Comparison of ENCODE assay signal across 8 mouse cellular contexts in the genomic region with DNA sequence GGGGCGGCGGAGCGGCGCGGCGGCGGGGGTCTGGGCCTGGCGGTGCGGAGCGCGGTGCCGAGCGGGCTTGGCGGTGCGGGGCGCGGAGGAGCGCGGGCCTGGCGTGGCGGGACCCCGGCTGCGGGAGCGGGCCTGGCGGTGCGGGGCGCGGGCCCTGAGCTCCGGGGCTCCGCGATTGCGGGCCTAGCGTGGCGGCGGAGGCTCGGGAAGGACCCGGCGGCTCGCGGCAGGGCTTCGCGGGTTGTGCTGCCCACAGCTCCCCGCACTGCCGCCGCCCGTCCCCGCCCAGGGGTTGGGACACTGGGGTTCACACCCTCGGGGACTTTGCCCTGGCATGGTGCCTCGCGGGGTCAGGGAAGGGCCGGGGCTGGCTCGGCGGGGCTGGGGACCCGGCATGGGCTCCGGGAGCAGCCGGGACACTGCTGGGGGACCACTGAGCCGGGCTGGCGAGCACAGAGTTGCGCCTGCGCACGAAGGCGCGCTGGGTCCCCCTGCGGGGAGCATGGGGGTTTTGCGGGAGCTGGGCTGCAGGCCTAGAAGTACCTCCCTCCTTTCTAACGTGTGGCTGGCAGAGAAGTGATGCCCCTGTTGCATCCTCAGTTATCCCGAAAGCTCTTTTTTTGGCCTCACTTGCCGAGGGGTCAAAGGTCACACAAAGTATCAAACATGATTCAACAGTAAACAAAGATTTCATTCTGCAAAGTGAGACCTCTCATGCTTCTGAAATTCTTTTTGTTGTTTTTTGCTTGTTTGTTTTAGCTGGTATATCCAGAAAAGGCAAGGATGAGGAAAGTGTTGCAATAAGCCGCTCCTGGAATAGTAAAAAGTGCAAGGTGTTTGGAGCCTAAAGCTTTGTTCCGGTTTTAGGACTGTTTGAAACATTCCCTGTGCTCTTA. TPM values are rescaled to one million over a fixed set of nuclear protein-coding genes. Genes with fewer than 3 reads are reported as not detected.
DNase-seq lines count a peak whose midpoint lies in the region; ATAC-seq and TF ChIP-seq lines count a peak whose summit lies in the region.

A gene (minus strand): TSS at position 240 of the 896 bp plus-strand sequence.

- peak; percentile 42; the same call in 1 of the 2 replicates for TF ChIP-seq POLR2A in bone marrow, adult 2 months (IDR thresholded peaks at IDR 0.05; ENCODE audit: borderline replicate concordance, control insufficient read depth, low read depth, low read length)
- TF ChIP-seq POLR2A in liver, adult 2 months (IDR thresholded peaks at IDR 0.05; ENCODE audit: extremely low read depth, insufficient read depth, low read length), result peak; percentile 62

- TF ChIP-seq CTCF in C2C12 (IDR thresholded peaks at IDR 0.05; ENCODE audit: control insufficient read depth, insufficient read depth, insufficient read length), result no peak
- no peak for TF ChIP-seq CTCF in bone marrow, adult 2 months (IDR thresholded peaks at IDR 0.05; ENCODE audit: control insufficient read depth, insufficient read depth, low read length)
- TF ChIP-seq CTCF in liver, adult 2 months (IDR thresholded peaks at IDR 0.05; ENCODE audit: low read depth, low read length), result no peak

- peaks cover 5% of the 10 kb centered on the region for H3K79me3 ChIP-seq in C2C12 (ENCODE audit: low read depth)

- H3K4me3 ChIP-seq in C2C12 (ENCODE audit: insufficient read depth, poor library complexity, severe bottlenecking), result peak within 1 kb of the TSS; percentile 65
- peak within 1 kb of the TSS; percentile 90 for H3K4me3 ChIP-seq in bone marrow, adult 2 months (replicated peaks; ENCODE audit: control insufficient read depth, low read depth, low read length)
- peak within 1 kb of the TSS; percentile 90 for H3K4me3 ChIP-seq in embryonic facial prominence, embryonic 15.5 days (replicated peaks)
- peak within 1 kb of the TSS; percentile 90 for H3K4me3 ChIP-seq in heart, embryonic 10.5 days
- H3K4me3 ChIP-seq in kidney, embryonic 15.5 days (replicated peaks), result peak within 1 kb of the TSS; percentile 92
- peak within 1 kb of the TSS; percentile 69 for H3K4me3 ChIP-seq in liver, adult 2 months (ENCODE audit: insufficient read depth, low read depth, low read length)

- peak within 1 kb of the TSS; percentile 81 for H3K27ac ChIP-seq in bone marrow, adult 2 months (ENCODE audit: control insufficient read depth, insufficient read depth, low read depth, low read length, poor library complexity)
- peak within 1 kb of the TSS; percentile 98 for H3K27ac ChIP-seq in embryonic facial prominence, embryonic 15.5 days (replicated peaks)
- H3K27ac ChIP-seq in heart, embryonic 10.5 days, result peak within 1 kb of the TSS; percentile 99
- H3K27ac ChIP-seq in kidney, embryonic 15.5 days, result peak within 1 kb of the TSS; percentile 98
- H3K27ac ChIP-seq in liver, adult 2 months (replicated peaks; ENCODE audit: insufficient read depth, low read depth, low read length), result peak within 1 kb of the TSS; percentile 93

- H3K4me1 ChIP-seq in bone marrow, adult 2 months (ENCODE audit: control insufficient read depth, insufficient read depth, low read length), result peaks cover 2% of the 10 kb centered on the region
- peaks cover 13% of the 10 kb centered on the region; the same call in 1 of the 2 replicates for H3K4me1 ChIP-seq in embryonic facial prominence, embryonic 15.5 days
- peaks cover 8% of the 10 kb centered on the region; the same call in 1 of the 2 replicates for H3K4me1 ChIP-seq in heart, embryonic 10.5 days
- H3K4me1 ChIP-seq in kidney, embryonic 15.5 days, result peaks cover 29% of the 10 kb centered on the region
- H3K4me1 ChIP-seq in liver, adult 2 months (ENCODE audit: control insufficient read depth, insufficient read depth, low read length), result peaks cover 9% of the 10 kb centered on the region

- 2% methylated on average over 70 of the region's 70 CpGs for WGBS in bone marrow, adult 2 months
- WGBS in embryonic facial prominence, embryonic 15.5 days, result 3% methylated on average over 44 of the region's 70 CpGs
- WGBS in heart, embryonic 10.5 days, result 4% methylated on average over 69 of the region's 70 CpGs
- WGBS in kidney, embryonic 15.5 days, result 3% methylated on average over 58 of the region's 70 CpGs
- 5% methylated on average over 69 of the region's 70 CpGs for WGBS in liver, adult 2 months

- peak; percentile 88 for DNase-seq in heart, embryonic 10.5 days (ENCODE audit: low spot score)
- DNase-seq in liver, adult 2 months (ENCODE audit: extremely low read depth, low read depth, low spot score), result peak; percentile 98
- peak; percentile 77 for DNase-seq in naive thymus-derived CD4-positive, alpha-beta T cell, adult 2 months (ENCODE audit: low read depth)
- DNase-seq in splenic B cell, adult 2 months (ENCODE audit: low read depth, low spot score), result peak; percentile 73

- H3K36me3 ChIP-seq in C2C12 (ENCODE audit: control insufficient read depth, insufficient read depth), result peaks cover 4% of the 10 kb centered on the region
- 0 out of 2 replicates have a peak, but pooled peaks cover 6% of the 10 kb centered on the region for H3K36me3 ChIP-seq in embryonic facial prominence, embryonic 15.5 days
- H3K36me3 ChIP-seq in heart, embryonic 10.5 days, result 0 out of 2 replicates have a peak, but pooled peaks cover 3% of the 10 kb centered on the region
- peaks cover 12% of the 10 kb centered on the region for H3K36me3 ChIP-seq in kidney, embryonic 15.5 days
- peaks cover 17% of the 10 kb centered on the region for H3K36me3 ChIP-seq in liver, adult 2 months (ENCODE audit: control insufficient read depth, insufficient read depth, low read length)
- no peaks in the 10 kb centered on the region for H3K36me3 ChIP-seq in splenic B cell, adult 2 months (ENCODE audit: control insufficient read depth, insufficient read depth, low read length, poor library complexity, severe bottlenecking)

- peak within 1 kb of the TSS; percentile 87 for H3ac ChIP-seq in C2C12 (ENCODE audit: control insufficient read depth, insufficient read length, low read depth)

- H3K79me2 ChIP-seq in C2C12 (ENCODE audit: control insufficient read depth, insufficient read depth), result peaks cover 15% of the 10 kb centered on the region
- H3K79me2 ChIP-seq in liver, adult 2 months (ENCODE audit: control insufficient read depth, insufficient read depth, low read length), result peaks cover 8% of the 10 kb centered on the region; the same call in 1 of the 2 replicates

- H3K9me3 ChIP-seq in embryonic facial prominence, embryonic 15.5 days (replicated peaks), result no peaks in the 10 kb centered on the region
- H3K9me3 ChIP-seq in heart, embryonic 10.5 days, result no peaks in the 10 kb centered on the region
- no peaks in the 10 kb centered on the region for H3K9me3 ChIP-seq in kidney, embryonic 15.5 days (replicated peaks)

- H3K4me2 ChIP-seq in embryonic facial prominence, embryonic 15.5 days (replicated peaks), result peak within 1 kb of the TSS; percentile 58
- H3K4me2 ChIP-seq in kidney, embryonic 15.5 days, result peak within 1 kb of the TSS; percentile 67

- H3K9ac ChIP-seq in embryonic facial prominence, embryonic 15.5 days, result peak within 1 kb of the TSS; percentile 94
- peak within 1 kb of the TSS; percentile 95 for H3K9ac ChIP-seq in kidney, embryonic 15.5 days
- H3K9ac ChIP-seq in liver, adult 2 months (ENCODE audit: low read depth, low read length), result peak within 1 kb of the TSS; percentile 98

- ATAC-seq in embryonic facial prominence, embryonic 15.5 days (ENCODE audit: insufficient number of reproducible peaks, low FRiP score, low TSS enrichment, low read depth), result peak; percentile 88
- ATAC-seq in kidney, embryonic 15.5 days (replicated peaks; ENCODE audit: low FRiP score), result peak; percentile 95

- H3K27me3 ChIP-seq in C2C12 (ENCODE audit: control insufficient read depth, insufficient read depth, insufficient read length), result no peaks in the 10 kb centered on the region
- H3K27me3 ChIP-seq in embryonic facial prominence, embryonic 15.5 days, result no peaks in the 10 kb centered on the region
- H3K27me3 ChIP-seq in heart, embryonic 10.5 days (ENCODE audit: insufficient read depth, poor library complexity, severe bottlenecking), result no peaks in the 10 kb centered on the region
- no peaks in the 10 kb centered on the region for H3K27me3 ChIP-seq in kidney, embryonic 15.5 days
- H3K27me3 ChIP-seq in liver, adult 2 months (ENCODE audit: control insufficient read depth, insufficient read depth, low read length), result no peaks in the 10 kb centered on the region
- no peaks in the 10 kb centered on the region for H3K27me3 ChIP-seq in splenic B cell, adult 2 months (ENCODE audit: control insufficient read depth, insufficient read depth, low read length, poor library complexity, severe bottlenecking)

TF ChIP-seq in C2C12, 6 proteins besides CTCF, POLR2A, EP300 and RAD21:
- TF ChIP-seq MYOG (IDR thresholded peaks at IDR 0.05; ENCODE audit: control insufficient read depth, extremely low read depth, insufficient read length) (no peak), USF1 (IDR thresholded peaks at IDR 0.05; ENCODE audit: low read depth) (no peak), MAX (IDR thresholded peaks at IDR 0.05) (no peak), FOSL1 (IDR thresholded peaks at IDR 0.05; ENCODE audit: insufficient read depth, low read length, poor library complexity, severe bottlenecking) (no peak), MYOD1 (IDR thresholded peaks at IDR 0.05; ENCODE audit: control insufficient read depth, insufficient read length, low read depth) (no peak), CEBPB (IDR thresholded peaks at IDR 0.05; ENCODE audit: low read depth) (no peak)
TF ChIP-seq in C2C12: peak in this region for 0.

RNA-seq across cellular contexts. Expression of the gene that starts here (rescaled TPM):
- 4.8 TPM for polyA plus RNA-seq in C2C12 (2012; fragmentation: generic; extraction: Trizol)
- polyA plus RNA-seq in bone marrow, adult 2 months (2011; ENCODE audit: insufficient read depth, insufficient read length, low replicate concordance, missing spikeins), result 3.8 and 4.9 TPM in 2 replicates
- polyA plus RNA-seq in embryonic facial prominence, embryonic 15.5 days (2015; fragmentation: Nextera tagmentation; extraction: Ambion mirVana), result 11.9 and 13.1 TPM in 2 replicates
- polyA plus RNA-seq in heart, embryonic 10.5 days (2016; fragmentation: Nextera tagmentation; extraction: Ambion mirVana), result 7.5 and 9.3 TPM in 2 replicates
- 7.7 and 9.4 TPM in 2 replicates for polyA plus RNA-seq in kidney, embryonic 15.5 days (2015; fragmentation: Nextera tagmentation; extraction: Ambion mirVana)
- total RNA-seq in liver, adult 2 months (2014; rRNA removed), result 27.8 and 37.1 TPM in 2 replicates
- 29.1 TPM in 2 replicates for polyA plus RNA-seq in liver, adult 2 months (2012; rRNA removed)

Comparison
In these comparisons a context has a peak if more than half of its experiments do, and no peak if none do; other contexts are left out.
1. Peak in every context shown above with its lines: DNase-seq, ATAC-seq, H3K4me3 ChIP-seq and H3K27ac ChIP-seq.